Mouse (Mus musculus) MEL (cell line): ENCODE results near the gene Rhpn2. TPM values are rescaled to one million over a fixed set of nuclear protein-coding genes. Genes with fewer than 3 reads are reported as not detected.
A peak's percentile ranks its signal among the peaks of the same experiment; 100 is the strongest.

ENCODE experiments used
- DNase-seq: peaks from one replicate; pipeline ENCODE4 v3.0.0; 2011; ENCODE audit warnings: low read depth, low spot score
- H3K27ac ChIP-seq: 2 replicates; pipeline ENCODE4 v1.5.1; 2012; ENCODE audit warnings: low read depth, mild to moderate bottlenecking, control low read depth, low read length, moderate library complexity; ENCODE audit not compliant: control insufficient read depth
- H3K27me3 ChIP-seq, 2 experiments: fragments of 150-350 bp in 1 of 2; sonication (generic) in 1 of 2; 2 replicates each; pipeline ENCODE4 v1.6.1; 2012; ENCODE audit warnings: low read length in 2 of 2, mild to moderate bottlenecking in 2 of 2, improper control_type of control experiment in 1 of 2, moderate library complexity in 1 of 2; ENCODE audit not compliant: insufficient read depth in 2 of 2, control insufficient read depth in 1 of 2
- H3K36me3 ChIP-seq, 2 experiments: 2 replicates each; pipeline ENCODE4 v1.6.1; 2012 to 2014; ENCODE audit warnings: low read length in 2 of 2, improper control_type of control experiment in 1 of 2, inconsistent platforms in 1 of 2, mild to moderate bottlenecking in 1 of 2; ENCODE audit not compliant: insufficient read depth in 2 of 2, control insufficient read depth in 1 of 2
- H3K4me1 ChIP-seq, 2 experiments: fragments of 150-350 bp in 1 of 2; sonication (generic) in 1 of 2; 2 replicates each; pipeline ENCODE4 v1.6.1; 2012; ENCODE audit warnings: low read length in 2 of 2, improper control_type of control experiment in 1 of 2, mild to moderate bottlenecking in 1 of 2; ENCODE audit not compliant: insufficient read depth in 2 of 2, control insufficient read depth in 1 of 2
- H3K4me3 ChIP-seq, 2 experiments: fragments of 150-350 bp in 1 of 2; sonication (generic) in 1 of 2; 2 replicates each; pipeline ENCODE4 v1.5.1; 2012; ENCODE audit warnings: low read depth in 2 of 2, low read length in 2 of 2, mild to moderate bottlenecking in 2 of 2, moderate library complexity in 2 of 2, control low read depth in 1 of 2, improper control_type of control experiment in 1 of 2; ENCODE audit not compliant: control insufficient read depth in 1 of 2, insufficient read depth in 1 of 2
- H3K79me2 ChIP-seq: 2 replicates; pipeline ENCODE4 v1.6.1; 2012; ENCODE audit warnings: mild to moderate bottlenecking, low read length, moderate library complexity; ENCODE audit not compliant: control insufficient read depth, poor library complexity, insufficient read depth
- H3K9ac ChIP-seq: 2 replicates; pipeline ENCODE4 v1.6.1; 2012; ENCODE audit warnings: low read depth, mild to moderate bottlenecking, control low read depth, low read length, moderate library complexity; ENCODE audit not compliant: control insufficient read depth, poor library complexity, severe bottlenecking
- H3K9me3 ChIP-seq: fragments of 150-350 bp; sonication (generic); replicated peaks from 2 replicates; pipeline ENCODE4 v1.6.1; 2012; ENCODE audit warnings: mild to moderate bottlenecking, low read length, improper control_type of control experiment, moderate library complexity; ENCODE audit not compliant: insufficient read depth
- CHD1 ChIP-seq: IDR thresholded peaks from 2 replicates; pipeline ENCODE4 v1.6.1; 2012; ENCODE audit warnings: low read depth, mild to moderate bottlenecking, inconsistent platforms, low read length, improper control_type of control experiment
- CTCF ChIP-seq, 3 experiments: IDR thresholded peaks in 2 of 3; conservative IDR thresholded peaks in 1 of 3; 2 replicates each; pipeline ENCODE4 v1.5.1; 2011 to 2012; ENCODE audit warnings: low read length in 3 of 3, low read depth in 2 of 3, mild to moderate bottlenecking in 2 of 3, improper control_type of control experiment in 1 of 3, inconsistent platforms in 1 of 3, mixed read lengths in 1 of 3, moderate library complexity in 1 of 3; ENCODE audit not compliant: control insufficient read depth in 1 of 3, insufficient read depth in 1 of 3, poor library complexity in 1 of 3, severe bottlenecking in 1 of 3
- GABPA ChIP-seq: IDR thresholded peaks from 2 replicates; pipeline ENCODE4 v1.6.1; 2012; ENCODE audit warnings: low read depth, mild to moderate bottlenecking, inconsistent platforms, low read length, improper control_type of control experiment, moderate library complexity
- HCFC1 ChIP-seq: IDR thresholded peaks from 2 replicates; pipeline ENCODE4 v1.6.1; 2012; ENCODE audit warnings: low read depth, mild to moderate bottlenecking, inconsistent platforms, low read length, improper control_type of control experiment, moderate library complexity
- JUND ChIP-seq: IDR thresholded peaks from 2 replicates; pipeline ENCODE4 v1.6.1; 2011; ENCODE audit warnings: low read depth, mild to moderate bottlenecking, improper control_type of control experiment, low read length
- MAZ ChIP-seq: IDR thresholded peaks from 2 replicates; pipeline ENCODE4 v1.6.1; 2012; ENCODE audit warnings: low read depth, mild to moderate bottlenecking, inconsistent platforms, low read length, improper control_type of control experiment
- MXI1 ChIP-seq: IDR thresholded peaks from 2 replicates; pipeline ENCODE4 v1.6.1; 2011; ENCODE audit warnings: mild to moderate bottlenecking, low read depth, low read length, improper control_type of control experiment
- MYB ChIP-seq: IDR thresholded peaks from 2 replicates; pipeline ENCODE4 v1.6.1; 2011; ENCODE audit warnings: mild to moderate bottlenecking, low read depth, low read length, improper control_type of control experiment
- MYC ChIP-seq: IDR thresholded peaks from 2 replicates; pipeline ENCODE4 v1.6.1; 2011; ENCODE audit warnings: low read depth, mild to moderate bottlenecking, low read length, improper control_type of control experiment, moderate library complexity
- NELFE ChIP-seq: IDR thresholded peaks from 2 replicates; pipeline ENCODE4 v1.6.1; 2011; ENCODE audit warnings: low read depth, low read length, improper control_type of control experiment
- NRF1 ChIP-seq: IDR thresholded peaks from 2 replicates; pipeline ENCODE4 v1.6.1; 2014; ENCODE audit warnings: low read depth, mild to moderate bottlenecking, inconsistent platforms, low read length, improper control_type of control experiment, moderate library complexity; ENCODE audit not compliant: poor library complexity, insufficient read depth, severe bottlenecking
- POLR2AphosphoS2 ChIP-seq: IDR thresholded peaks from 2 replicates; pipeline ENCODE4 v1.6.1; 2011; ENCODE audit warnings: low read length, improper control_type of control experiment
- RAD21 ChIP-seq: IDR thresholded peaks from 2 replicates; pipeline ENCODE4 v1.6.1; 2011; ENCODE audit warnings: mild to moderate bottlenecking, low read depth, low read length, improper control_type of control experiment
- RCOR1 ChIP-seq: IDR thresholded peaks from 2 replicates; pipeline ENCODE4 v1.6.1; 2012; ENCODE audit warnings: low read depth, mild to moderate bottlenecking, inconsistent platforms, low read length, improper control_type of control experiment
- SIN3A ChIP-seq: IDR thresholded peaks from 2 replicates; pipeline ENCODE4 v1.6.1; 2012; ENCODE audit warnings: low read length, improper control_type of control experiment, inconsistent platforms
- TAL1 ChIP-seq: IDR thresholded peaks from 2 replicates; pipeline ENCODE4 v1.6.1; 2012; ENCODE audit warnings: mild to moderate bottlenecking, inconsistent platforms, low read length, moderate library complexity, mixed read lengths
- TCF12 ChIP-seq: IDR thresholded peaks from 2 replicates; pipeline ENCODE4 v1.6.1; 2014; ENCODE audit warnings: low read depth, mild to moderate bottlenecking, inconsistent platforms, low read length, improper control_type of control experiment, moderate library complexity
- USF2 ChIP-seq, 2 experiments: IDR thresholded peaks; 2 replicates each; pipeline ENCODE4 v1.6.1; 2011 to 2012; ENCODE audit warnings: improper control_type of control experiment in 2 of 2, low read length in 2 of 2, borderline replicate concordance in 1 of 2, inconsistent platforms in 1 of 2, low read depth in 1 of 2, mild to moderate bottlenecking in 1 of 2; ENCODE audit not compliant: insufficient read depth in 1 of 2
- ZC3H11A ChIP-seq: IDR thresholded peaks from 2 replicates; pipeline ENCODE4 v1.6.1; 2012; ENCODE audit warnings: low read depth, mild to moderate bottlenecking, inconsistent platforms, low read length, improper control_type of control experiment
- ZNF384 ChIP-seq: IDR thresholded peaks from 2 replicates; pipeline ENCODE4 v1.6.1; 2012; ENCODE audit warnings: low read depth, mild to moderate bottlenecking, inconsistent platforms, low read length, improper control_type of control experiment
- polyA plus RNA-seq, 2 experiments: library from polyadenylated mRNA; stranded (reverse) in 1 of 2; unstranded in 1 of 2; fragments of >175 nt in 1 of 2; fragments of >200 nt in 1 of 2; gene quantifications; 2 replicates each; pipeline versions ENCODE4 v1.2.1 to v1.2.4; 2012; ENCODE audit warnings: low replicate concordance in 2 of 2, low read depth in 1 of 2; ENCODE audit not compliant: insufficient read length in 2 of 2, insufficient read depth in 1 of 2, missing spikeins in 1 of 2
- total RNA-seq: library from RNA; depleted of rRNA; stranded (reverse); fragments of 300-350 nt; gene quantifications from 2 replicates; pipeline ENCODE4 v1.2.3, GENCODE M21; 2012

Rhpn2 gene
- total and polyA plus RNA-seq, 3 experiments, result 0.58 to 1.2 TPM; not detected in 1

DNA sequence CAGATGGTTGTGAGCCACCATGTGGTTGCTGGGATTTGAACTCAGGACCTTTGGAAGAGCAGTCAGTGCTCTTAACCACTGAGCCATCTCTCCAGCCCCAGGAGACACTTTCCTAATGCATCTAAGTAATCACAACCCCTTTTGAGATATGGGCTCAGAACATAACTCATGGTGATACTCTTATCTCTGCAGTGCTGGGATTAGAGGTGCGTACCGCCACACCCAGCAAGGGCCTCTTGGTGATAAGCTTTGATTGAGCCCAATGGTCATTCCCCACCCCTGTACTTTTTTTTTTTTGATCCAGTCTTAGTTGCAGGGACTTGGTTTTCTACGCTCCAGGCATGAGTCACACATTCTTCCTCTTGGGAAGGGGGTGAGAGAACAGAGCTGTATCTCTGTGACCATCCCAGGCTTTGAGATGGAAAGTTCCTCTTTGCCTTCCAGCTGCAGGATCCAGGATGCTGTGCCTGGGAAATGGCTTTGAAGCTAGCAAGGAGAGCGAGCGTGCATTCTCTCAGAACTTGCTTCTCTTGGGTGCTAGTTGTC, 10.9 kb downstream of the Rhpn2 start:
- H3K79me2 ChIP-seq, result no peaks in the 10 kb centered on the region
- no peak overlapping the region for H3K9ac ChIP-seq
- no peaks in the 10 kb centered on the region for H3K36me3 ChIP-seq
- no peak for DNase-seq
- H3K4me3 ChIP-seq, result no peak overlapping the region
- TF ChIP-seq USF2 (IDR thresholded peaks at IDR 0.05; ENCODE audit: borderline replicate concordance in 1 of 2, insufficient read depth in 1 of 2, low read depth in 1 of 2, low read length in 2 of 2), result no peak
- TF ChIP-seq RCOR1, result peak; percentile 67; the same call in 1 of the 2 replicates
- TF ChIP-seq MXI1, result no peak
- no peak for TF ChIP-seq HCFC1
- TF ChIP-seq CTCF (IDR thresholded peaks at IDR 0.05 in 2 of 3, conservative IDR thresholded peaks at IDR 0.05 in 1 of 3; ENCODE audit: control insufficient read depth in 1 of 3, insufficient read depth in 1 of 3, low read depth in 2 of 3, low read length in 3 of 3, poor library complexity in 1 of 3, severe bottlenecking in 1 of 3), result no peak
- H3K27me3 ChIP-seq, result no peaks in the 10 kb centered on the region
- no peaks in the 10 kb centered on the region for H3K9me3 ChIP-seq
- H3K27ac ChIP-seq, result no peak overlapping the region
- no peaks in the 10 kb centered on the region for H3K4me1 ChIP-seq

DNA sequence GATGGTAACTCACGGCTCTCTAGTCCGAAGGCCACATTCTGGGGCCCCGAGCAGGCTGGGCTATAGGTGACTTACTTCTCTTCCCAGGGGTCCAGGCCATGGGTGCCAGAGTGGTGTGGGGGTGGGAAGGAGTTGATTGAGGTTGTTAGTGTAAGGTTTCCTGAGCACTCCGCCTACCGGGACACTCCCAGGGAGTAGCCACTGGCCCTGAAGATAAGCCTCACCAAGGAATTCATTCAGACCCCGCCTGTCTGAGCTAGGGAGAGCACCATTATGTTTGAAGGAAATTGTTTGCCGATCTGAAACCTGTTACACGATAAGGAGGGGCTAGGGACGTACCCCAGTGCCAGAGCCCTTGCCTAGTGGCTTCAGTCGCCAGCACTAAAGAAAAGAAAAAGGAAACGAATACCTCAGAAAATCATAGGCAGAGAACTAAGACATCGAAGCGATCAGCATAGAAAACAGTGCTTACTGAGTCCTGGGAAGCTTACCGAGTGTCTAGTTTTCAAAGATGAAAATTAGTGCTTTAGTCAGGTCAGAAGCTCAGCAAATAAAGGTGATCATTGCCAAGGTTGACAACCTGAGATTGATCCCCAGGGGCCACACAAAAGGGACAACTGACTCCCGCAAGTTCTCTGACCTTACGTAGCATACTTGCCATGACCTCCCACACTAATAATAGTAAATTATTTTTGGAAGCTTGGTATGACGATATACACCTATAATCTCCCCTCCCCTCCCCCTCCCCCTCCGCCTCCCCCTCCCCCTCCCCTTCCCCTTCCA, 14.1 kb downstream of the Rhpn2 start:
- Histone ChIP-seq H3K4me3 (no peak overlapping the region), H3K79me2 (no peaks in the 10 kb centered on the region), H3K9me3 (no peaks in the 10 kb centered on the region), H3K27me3 (no peaks in the 10 kb centered on the region), H3K4me1 (no peaks in the 10 kb centered on the region), H3K36me3 (no peaks in the 10 kb centered on the region), H3K9ac (no peak overlapping the region), H3K27ac (no peak overlapping the region)
- no peak for TF ChIP-seq ZNF384
- TF ChIP-seq MYB, result no peak
- TF ChIP-seq TCF12, result no peak
- no peak for TF ChIP-seq MAZ
- no peak for TF ChIP-seq USF2 (IDR thresholded peaks at IDR 0.05; ENCODE audit: borderline replicate concordance in 1 of 2, insufficient read depth in 1 of 2, low read depth in 1 of 2, low read length in 2 of 2)
- no peak for TF ChIP-seq GABPA
- no peak for TF ChIP-seq HCFC1
- TF ChIP-seq POLR2AphosphoS2, result no peak
- peak; percentile 13 for DNase-seq

DNA sequence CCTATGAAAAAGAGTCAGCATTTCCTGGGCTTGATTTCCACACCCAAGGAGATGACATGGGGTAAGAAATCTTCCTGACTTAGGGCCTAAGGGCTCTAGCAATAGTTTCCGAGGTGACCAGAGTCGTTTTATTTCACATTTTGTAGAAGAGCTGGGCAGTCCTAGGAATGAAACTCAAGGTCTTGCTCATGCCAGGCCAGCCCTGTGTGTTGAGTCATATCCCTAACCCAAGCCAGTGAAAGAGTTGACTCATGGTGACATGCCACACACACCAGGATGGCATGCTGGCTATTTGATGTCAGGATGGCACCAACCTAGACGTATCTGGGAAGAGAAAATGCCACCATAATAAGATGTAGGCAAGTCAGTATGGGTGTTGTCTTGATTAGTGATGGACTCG, 15.1 kb downstream of the Rhpn2 start:
- DNase-seq, result no peak
- TF ChIP-seq MXI1 (no peak), RAD21 (no peak), MAZ (no peak), NRF1 (no peak), NELFE (no peak), JUND (no peak), TAL1 (no peak), SIN3A (no peak), ZC3H11A (no peak), POLR2AphosphoS2 (no peak), MYC (no peak), CHD1 (no peak)
- no peaks in the 10 kb centered on the region for H3K4me1 ChIP-seq
- no peaks in the 10 kb centered on the region for H3K36me3 ChIP-seq
- H3K27ac ChIP-seq, result no peak overlapping the region
- no peak overlapping the region for H3K4me3 ChIP-seq
- H3K79me2 ChIP-seq, result no peaks in the 10 kb centered on the region
- H3K9ac ChIP-seq, result no peak overlapping the region
- no peaks in the 10 kb centered on the region for H3K9me3 ChIP-seq
- H3K27me3 ChIP-seq, result no peaks in the 10 kb centered on the region
